Mouse (Mus musculus) liver, embryonic 14.5 days (tissue): Measurements from ENCODE around the gene Mmp8. TPM values are rescaled to one million over a fixed set of nuclear protein-coding genes. Genes with fewer than 3 reads are reported as not detected.

ENCODE experiments used
- ATAC-seq: fragments of 200-750 bp; cut with Nextera tagmentation; 2 replicates; pipeline ENCODE4 v1.8.0; 2017; ENCODE audit warnings: moderate number of reproducible peaks, mild to moderate bottlenecking, moderate library complexity; ENCODE audit not compliant: insufficient read depth
- DNase-seq, 3 experiments: peaks; one replicate each; pipeline ENCODE4 v3.0.0-alpha.2; 2012 to 2013; ENCODE audit warnings: low read depth in 3 of 3, low spot score in 3 of 3
- H3K27ac ChIP-seq: fragments of 300-500 bp; sonication (generic); 2 replicates; pipeline ENCODE4 v1.5.1; 2014; ENCODE audit warnings: moderate library complexity, mild to moderate bottlenecking, control low read depth, inconsistent platforms
- H3K27me3 ChIP-seq: fragments of 300-500 bp; sonication (generic); 2 replicates; pipeline ENCODE4 v1.6.1; 2014; ENCODE audit warnings: mild to moderate bottlenecking, low read length, moderate library complexity; ENCODE audit not compliant: control insufficient read depth, insufficient read depth
- H3K36me3 ChIP-seq: fragments of 300-500 bp; sonication (generic); replicated peaks from 2 replicates; pipeline ENCODE4 v1.6.1; 2014; ENCODE audit warnings: low read depth; ENCODE audit not compliant: control insufficient read depth, insufficient read depth
- H3K4me1 ChIP-seq, 2 experiments: fragments of 200-500 bp in 1 of 2; fragments of 300-500 bp in 1 of 2; sonication (generic) in 1 of 2; replicated peaks; 2 replicates each; pipeline ENCODE4 v1.6.1; 2012 to 2014; ENCODE audit warnings: antibody characterized with exemption in 1 of 2, inconsistent platforms in 1 of 2, low read length in 1 of 2; ENCODE audit not compliant: control insufficient read depth in 2 of 2, insufficient read depth in 2 of 2
- H3K4me2 ChIP-seq: fragments of 300-500 bp; sonication (generic); 2 replicates; pipeline ENCODE4 v1.6.1; 2014; ENCODE audit warnings: low read depth, mild to moderate bottlenecking, control low read depth, moderate library complexity
- H3K4me3 ChIP-seq, 2 experiments: fragments of 200-500 bp in 1 of 2; fragments of 300-500 bp in 1 of 2; sonication (generic) in 1 of 2; 2 replicates each; pipeline ENCODE4 v1.5.1; 2012 to 2014; ENCODE audit warnings: low read depth in 2 of 2, low read length in 2 of 2, mild to moderate bottlenecking in 2 of 2, control low read depth in 1 of 2, inconsistent platforms in 1 of 2, moderate library complexity in 1 of 2; ENCODE audit not compliant: insufficient read depth in 1 of 2
- H3K9ac ChIP-seq: fragments of 300-500 bp; sonication (generic); replicated peaks from 2 replicates; pipeline ENCODE4 v1.6.1; 2014; ENCODE audit warnings: mild to moderate bottlenecking, control low read depth, moderate library complexity
- H3K9me3 ChIP-seq: fragments of 300-500 bp; sonication (generic); 2 replicates; pipeline ENCODE4 v1.6.1; 2016; ENCODE audit warnings: low read length, mixed read lengths; ENCODE audit not compliant: control insufficient read depth
- CTCF ChIP-seq: IDR thresholded peaks from 2 replicates; pipeline ENCODE4 v1.5.1; 2016; ENCODE audit warnings: antibody characterized with exemption, low read depth, control low read depth
- EP300 ChIP-seq: IDR thresholded peaks from 2 replicates; pipeline ENCODE4 v1.6.1; 2016; ENCODE audit warnings: antibody characterized with exemption, low read depth
- WGBS: fragments of 180-500 bp; shearing (Covaris S2); extraction: QIAGEN DNeasy Blood & Tissue Kit; methylation state at CpG from one replicate; pipeline ENCODE4 v1.1.7; 2014; ENCODE audit not compliant: insufficient replicate concordance; 5-methylcytosine and 5-hydroxymethylcytosine counted together
- polyA plus RNA-seq, 2 experiments: library from polyadenylated mRNA; depleted of rRNA in 1 of 2; stranded (reverse) in 1 of 2; unstranded in 1 of 2; fragments of >200 nt; fragmentation: Nextera tagmentation in 1 of 2; extraction: Ambion mirVana in 1 of 2; gene quantifications; 2 replicates each; pipeline versions ENCODE4 v1.2.1 to v1.2.3; 2012 to 2014

Gene Mmp8
- polyA plus RNA-seq, 2 experiments, result 1.2 to 3.1 TPM

DNA sequence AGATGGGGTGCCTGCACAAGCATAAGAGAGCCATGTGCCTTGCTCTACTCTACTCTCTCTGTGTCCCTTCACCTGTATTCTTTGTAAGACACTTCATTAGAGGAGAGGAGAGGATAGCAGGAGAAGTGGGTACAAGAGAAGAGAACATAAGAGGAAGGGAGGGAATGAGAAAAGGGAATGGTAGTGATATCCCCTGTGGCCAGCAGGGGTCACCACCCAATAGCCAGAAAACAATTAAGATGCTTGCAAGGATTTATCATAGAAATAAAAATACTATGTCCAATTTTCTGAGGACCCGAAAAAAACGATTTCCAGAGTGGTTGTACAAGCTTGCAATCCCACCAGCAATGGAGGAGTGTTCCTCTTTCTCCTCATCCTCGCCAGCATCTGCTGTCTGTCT, 3.9 kb upstream of the Mmp8 start:
- no peak overlapping the region for H3K27ac ChIP-seq
- no peaks in the 10 kb centered on the region for H3K27me3 ChIP-seq
- no peaks in the 10 kb centered on the region for H3K9me3 ChIP-seq
- TF ChIP-seq CTCF (peak; percentile 45; the same call in 1 of the 2 replicates), EP300 (no peak)
- no peaks in the 10 kb centered on the region for H3K36me3 ChIP-seq
- ATAC-seq (no peak), DNase-seq (no peak)
- no peak overlapping the region for H3K4me3 ChIP-seq
- 12% methylated on average over 3 of the region's 3 CpGs for WGBS
- no peak overlapping the region for H3K4me2 ChIP-seq
- H3K4me1 ChIP-seq, result no peaks in the 10 kb centered on the region
- no peak overlapping the region for H3K9ac ChIP-seq

DNA sequence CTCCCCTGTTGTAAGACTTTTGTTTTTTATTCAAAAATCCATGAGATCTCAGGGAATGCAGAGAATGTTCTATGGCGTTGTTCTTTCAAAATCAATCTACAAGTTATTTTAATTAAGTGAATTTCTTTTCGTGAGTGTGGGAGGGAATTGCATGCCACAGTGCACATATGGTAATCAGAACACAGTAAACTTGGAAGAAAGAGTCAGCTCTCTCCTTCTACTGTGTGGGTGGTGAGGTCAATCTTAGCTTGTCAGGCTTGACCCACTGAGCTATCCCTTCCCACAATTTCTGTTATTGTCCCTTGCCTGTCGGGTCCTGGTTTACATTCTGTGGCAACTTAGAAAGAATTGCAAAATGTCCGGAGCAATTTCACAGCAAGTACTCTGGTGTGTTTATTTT, 1.8 kb downstream of the Mmp8 start:
- no peak overlapping the region for H3K4me3 ChIP-seq
- DNase-seq, result no peak
- no peak for ATAC-seq

DNA sequence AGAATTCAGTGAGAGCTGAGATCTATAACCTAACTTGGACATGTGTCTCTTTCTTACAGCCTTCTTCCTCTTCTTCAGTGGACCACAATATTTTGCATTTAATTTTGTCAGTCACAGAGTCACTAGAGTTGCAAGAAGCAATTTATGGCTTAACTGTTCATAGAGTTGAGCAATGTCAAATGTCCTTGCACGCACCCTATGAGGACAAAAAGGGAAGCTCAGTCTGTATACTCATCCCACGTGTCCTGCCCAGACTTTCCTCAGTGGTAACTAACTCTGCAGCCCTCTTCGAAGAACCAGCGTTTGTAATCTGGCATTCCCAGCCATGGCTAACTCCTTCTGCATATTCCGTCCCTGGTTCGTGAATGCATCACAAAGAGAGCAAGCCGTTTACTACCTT, 9.1 kb downstream of the Mmp8 start:
- Histone ChIP-seq H3K4me2 (no peak overlapping the region), H3K4me1 (peaks cover 0 to 4% of the 10 kb centered on the region in 2 experiments; a peak in 2 of 4 replicates), H3K27me3 (no peaks in the 10 kb centered on the region), H3K9me3 (no peaks in the 10 kb centered on the region), H3K36me3 (no peaks in the 10 kb centered on the region), H3K9ac (no peak overlapping the region), H3K4me3 (no peak overlapping the region), H3K27ac (no peak overlapping the region)
- peak in 1 of 3 experiments; percentile 24 for DNase-seq
- WGBS, result 25% methylated on average over 7 of the region's 7 CpGs
- no peak for TF ChIP-seq EP300
- no peak for TF ChIP-seq CTCF
- peak; percentile 40; the same call in 1 of the 2 replicates for ATAC-seq

More for the DNA sequence above, 1.8 kb downstream of the Mmp8 start:
- TF ChIP-seq EP300, result no peak
- no peak for TF ChIP-seq CTCF
- Histone ChIP-seq H3K36me3 (no peaks in the 10 kb centered on the region), H3K4me1 (no peaks in the 10 kb centered on the region), H3K27me3 (no peaks in the 10 kb centered on the region), H3K9ac (no peak overlapping the region), H3K27ac (no peak overlapping the region), H3K4me2 (no peak overlapping the region), H3K9me3 (no peaks in the 10 kb centered on the region)
- WGBS, result 52% methylated on average over 4 of the region's 4 CpGs

DNA sequence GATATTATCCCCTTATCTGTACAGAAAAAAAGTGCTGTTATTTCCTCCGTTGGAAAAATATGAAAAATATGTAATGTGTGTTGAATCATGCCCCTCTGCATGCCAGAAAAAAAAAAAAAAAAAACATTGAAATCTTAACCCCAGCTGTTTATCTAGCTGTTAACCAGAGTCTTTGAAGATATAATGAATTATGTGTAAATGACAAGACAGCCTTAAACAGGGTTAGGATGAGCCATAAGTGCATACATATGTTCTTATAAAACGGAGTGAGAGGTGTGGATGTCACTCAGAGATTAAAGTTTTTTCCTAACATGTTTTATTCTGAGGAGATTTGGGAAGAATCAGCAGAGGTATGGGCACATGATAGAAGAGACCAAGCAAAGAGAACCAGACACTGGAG, 9.7 kb downstream of the Mmp8 start:
- 45% methylated on average over 2 of the region's 2 CpGs for WGBS
- Histone ChIP-seq H3K4me3 (no peak overlapping the region), H3K27me3 (no peaks in the 10 kb centered on the region), H3K4me2 (no peak overlapping the region), H3K9me3 (no peaks in the 10 kb centered on the region), H3K4me1 (peaks cover 0 to 8% of the 10 kb centered on the region in 2 experiments; a peak in 3 of 4 replicates), H3K36me3 (no peaks in the 10 kb centered on the region), H3K9ac (no peak overlapping the region), H3K27ac (no peak overlapping the region)
- DNase-seq (no peak), ATAC-seq (no peak)
- TF ChIP-seq EP300, result no peak
- no peak for TF ChIP-seq CTCF

DNA sequence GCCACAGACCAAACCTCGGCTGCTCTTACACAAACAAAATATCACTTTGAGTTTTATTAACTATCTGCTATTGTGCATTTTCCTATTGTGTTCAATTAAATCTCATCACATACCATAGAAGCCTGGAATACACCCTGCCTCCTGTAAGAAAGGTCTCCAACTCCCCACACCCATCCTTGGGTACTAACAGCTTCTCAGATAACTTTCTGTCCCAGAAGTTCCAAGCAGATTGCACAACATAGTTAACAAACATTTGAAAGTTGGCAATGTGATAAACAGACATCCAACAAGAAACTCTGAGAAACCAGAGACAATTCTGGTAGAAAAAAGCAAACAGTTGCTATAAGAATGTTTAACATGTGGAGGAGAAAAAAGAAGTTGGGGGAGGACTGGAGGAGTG, 12.2 kb downstream of the Mmp8 start:
- Histone ChIP-seq H3K4me3 (no peak overlapping the region), H3K9ac (no peak overlapping the region), H3K27me3 (no peaks in the 10 kb centered on the region), H3K36me3 (no peaks in the 10 kb centered on the region), H3K9me3 (no peaks in the 10 kb centered on the region), H3K27ac (no peak overlapping the region), H3K4me1 (peaks cover 0 to 8% of the 10 kb centered on the region in 2 experiments; a peak in 3 of 4 replicates), H3K4me2 (no peak overlapping the region)
- TF ChIP-seq CTCF (no peak), EP300 (no peak; the same call in 1 of the 2 replicates)
- ATAC-seq, result peak; percentile 28; the same call in 1 of the 2 replicates
- DNase-seq, result no peak
- WGBS, result 61% methylated on average over 1 of the region's 1 CpGs
